Mouse (Mus musculus): ENCODE data around the gene Tmprss9. TPM values are rescaled to one million over a fixed set of nuclear protein-coding genes. Genes with fewer than 3 reads are reported as not detected.

Tmprss9 gene
- polyA plus RNA-seq, 1 experiment from 2014 or later, result 0.04 TPM

GRCm38 (mm10) chr10:80946684-80947437, 75.2 kb downstream of the Tmprss9 start:
- peaks cover 43% of the 10 kb centered on the region for H3K4me1 ChIP-seq
- H3K9me3 ChIP-seq (replicated peaks), result no peaks in the 10 kb centered on the region
- H3K27ac ChIP-seq, result no peak overlapping the region
- H3K36me3 ChIP-seq, result no peaks in the 10 kb centered on the region
- H3K4me3 ChIP-seq, result no peak overlapping the region
- H3K4me2 ChIP-seq, result no peak overlapping the region
- H3K27me3 ChIP-seq (replicated peaks), result peaks cover 21% of the 10 kb centered on the region; the same call in 1 of the 2 replicates
- 57% methylated on average over 14 of the region's 14 CpGs for WGBS (ENCODE audit: insufficient replicate concordance)
- ATAC-seq, result no peak
- no peak overlapping the region for H3K9ac ChIP-seq

DNA sequence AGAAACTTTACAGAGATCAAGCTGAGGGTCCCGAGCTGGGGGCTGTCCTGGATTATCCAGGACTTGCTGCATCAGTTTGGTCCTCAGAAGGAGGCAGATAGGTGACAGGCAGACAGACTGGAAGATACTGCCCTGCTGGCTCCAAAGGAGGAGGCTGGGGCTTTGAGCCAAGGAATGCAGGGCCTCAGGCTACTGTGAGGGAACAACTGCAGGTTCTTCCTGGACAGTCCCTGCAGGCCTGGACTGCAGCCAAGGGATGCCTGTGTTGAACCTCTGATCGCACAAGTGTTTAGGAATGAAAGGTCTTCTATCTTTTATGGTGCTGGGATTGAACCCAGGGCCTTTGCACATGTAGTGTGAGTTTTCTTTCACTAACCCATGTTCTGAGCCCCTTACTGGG, 76.2 kb downstream of the Tmprss9 start:
- no peak for ATAC-seq
- Histone ChIP-seq H3K27me3 (replicated peaks) (peaks cover 21% of the 10 kb centered on the region), H3K9me3 (replicated peaks) (no peaks in the 10 kb centered on the region), H3K4me2 (no peak overlapping the region), H3K27ac (no peak overlapping the region), H3K4me1 (peaks cover 42% of the 10 kb centered on the region), H3K4me3 (no peak overlapping the region), H3K36me3 (no peaks in the 10 kb centered on the region), H3K9ac (no peak overlapping the region)
- 63% methylated on average over 2 of the region's 2 CpGs for WGBS (ENCODE audit: insufficient replicate concordance)

GRCm38 (mm10) chr10:80948570-80948969, 76.9 kb downstream of the Tmprss9 start:
- H3K9me3 ChIP-seq (replicated peaks), result no peaks in the 10 kb centered on the region
- 15% methylated on average over 6 of the region's 6 CpGs for WGBS (ENCODE audit: insufficient replicate concordance)
- no peak; the same call in 1 of the 2 replicates for ATAC-seq
- no peaks in the 10 kb centered on the region for H3K36me3 ChIP-seq
- no peak overlapping the region for H3K4me3 ChIP-seq
- H3K27ac ChIP-seq, result no peak overlapping the region
- H3K4me2 ChIP-seq, result no peak overlapping the region
- H3K27me3 ChIP-seq (replicated peaks), result peaks cover 17% of the 10 kb centered on the region
- no peak overlapping the region for H3K9ac ChIP-seq
- peaks cover 41% of the 10 kb centered on the region for H3K4me1 ChIP-seq

DNA sequence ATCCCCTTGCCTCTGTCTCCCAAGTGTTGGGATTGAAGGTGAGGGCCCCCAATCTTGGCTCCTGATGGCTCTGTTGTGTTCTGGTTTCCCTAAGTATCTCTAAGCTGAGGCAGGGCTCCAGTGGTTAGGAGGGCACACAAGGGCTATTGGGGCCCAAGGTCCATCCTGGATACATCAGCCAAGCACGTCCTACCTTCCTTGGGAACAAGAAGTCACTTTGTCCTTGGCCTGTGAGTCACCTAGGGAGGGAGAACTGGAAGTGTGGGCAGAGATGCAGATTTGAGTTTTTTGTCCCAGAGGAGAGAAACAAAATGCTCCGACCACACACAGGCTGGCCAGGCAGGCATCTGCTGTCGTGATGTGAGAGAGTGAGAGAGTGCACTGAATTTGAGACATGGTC, 77.4 kb downstream of the Tmprss9 start:
- Histone ChIP-seq H3K4me1 (peaks cover 41% of the 10 kb centered on the region), H3K36me3 (no peaks in the 10 kb centered on the region), H3K27me3 (replicated peaks) (peaks cover 15% of the 10 kb centered on the region), H3K4me2 (no peak overlapping the region), H3K27ac (no peak overlapping the region), H3K9ac (no peak overlapping the region), H3K9me3 (replicated peaks) (no peaks in the 10 kb centered on the region), H3K4me3 (no peak overlapping the region)
- 59% methylated on average over 3 of the region's 3 CpGs for WGBS (ENCODE audit: insufficient replicate concordance)
- no peak for ATAC-seq

MicroRNA genes within 50 kb of the gene (microRNA counts, 519-probe panel; counts per million panel counts)
- microRNA mmu-miR-1982, result 582 counts per million, percentile 70 among the panel's probes with 10 or more counts

Small RNA genes within 50 kb of the gene (microRNA-seq; reads per million reads assigned to microRNA genes)
- 3.5 reads per million, percentile 2 among the genes with 10 or more reads in this experiment for gene Mir1982

Other genes starting within 250 kb of the Tmprss9 start
- 106 TPM in 2 replicates for gene Csnk1g2, start 249.0 kb upstream of the Tmprss9 start, polyA plus RNA-seq (2016; fragmentation: Nextera tagmentation; extraction: Ambion mirVana)
- gene Btbd2, start 214.8 kb upstream of the Tmprss9 start, polyA plus RNA-seq (2016; fragmentation: Nextera tagmentation; extraction: Ambion mirVana), result 26.0 and 27.3 TPM in 2 replicates
- gene Mknk2, start 193.7 kb upstream of the Tmprss9 start, polyA plus RNA-seq (2016; fragmentation: Nextera tagmentation; extraction: Ambion mirVana), result 124 and 125 TPM in 2 replicates
- gene Mob3a, start 169.9 kb upstream of the Tmprss9 start, polyA plus RNA-seq (2016; fragmentation: Nextera tagmentation; extraction: Ambion mirVana), result 43.9 and 45.3 TPM in 2 replicates
- gene Izumo4, start 169.7 kb upstream of the Tmprss9 start, polyA plus RNA-seq (2016; fragmentation: Nextera tagmentation; extraction: Ambion mirVana), result 10.1 and 10.6 TPM in 2 replicates
- gene Ap3d1, start 129.6 kb upstream of the Tmprss9 start, polyA plus RNA-seq (2016; fragmentation: Nextera tagmentation; extraction: Ambion mirVana), result 36.5 and 38.2 TPM in 2 replicates
- gene Dot1l, start 116.6 kb upstream of the Tmprss9 start, polyA plus RNA-seq (2016; fragmentation: Nextera tagmentation; extraction: Ambion mirVana), result 15.7 TPM in 2 replicates
- gene Sf3a2, start 73.7 kb upstream of the Tmprss9 start, polyA plus RNA-seq (2016; fragmentation: Nextera tagmentation; extraction: Ambion mirVana), result 53.5 and 54.1 TPM in 2 replicates
- gene Plekhj1, start 73.2 kb upstream of the Tmprss9 start, polyA plus RNA-seq (2016; fragmentation: Nextera tagmentation; extraction: Ambion mirVana), result 134 and 137 TPM in 2 replicates
- gene Amh, start 66.6 kb upstream of the Tmprss9 start, polyA plus RNA-seq (2016; fragmentation: Nextera tagmentation; extraction: Ambion mirVana), result 0.07 TPM in 1 of 2 replicates, not detected in the other
- 0.18 and 0.46 TPM in 2 replicates for gene Jsrp1, start 58.4 kb upstream of the Tmprss9 start, polyA plus RNA-seq (2016; fragmentation: Nextera tagmentation; extraction: Ambion mirVana)
- gene Oaz1, start 45.2 kb upstream of the Tmprss9 start, polyA plus RNA-seq (2016; fragmentation: Nextera tagmentation; extraction: Ambion mirVana), result 1,528 and 1,635 TPM in 2 replicates
- gene Lingo3, start 27.8 kb upstream of the Tmprss9 start, polyA plus RNA-seq (2016; fragmentation: Nextera tagmentation; extraction: Ambion mirVana), result not detected in 2 replicates
- gene Lsm7, start 16.6 kb upstream of the Tmprss9 start, polyA plus RNA-seq (2016; fragmentation: Nextera tagmentation; extraction: Ambion mirVana), result 235 and 245 TPM in 2 replicates
- 66.1 and 70.5 TPM in 2 replicates for gene Sppl2b, start 16.6 kb upstream of the Tmprss9 start, polyA plus RNA-seq (2016; fragmentation: Nextera tagmentation; extraction: Ambion mirVana)
- gene Timm13, start 29.1 kb downstream of the Tmprss9 start, polyA plus RNA-seq (2016; fragmentation: Nextera tagmentation; extraction: Ambion mirVana), result 271 and 301 TPM in 2 replicates
- gene Lmnb2, start 46.4 kb downstream of the Tmprss9 start, polyA plus RNA-seq (2016; fragmentation: Nextera tagmentation; extraction: Ambion mirVana), result 23.1 and 23.6 TPM in 2 replicates
- gene Gadd45b, start 58.2 kb downstream of the Tmprss9 start, polyA plus RNA-seq (2016; fragmentation: Nextera tagmentation; extraction: Ambion mirVana), result 1.6 and 2.0 TPM in 2 replicates
- gene Gng7, start 143.1 kb downstream of the Tmprss9 start, polyA plus RNA-seq (2016; fragmentation: Nextera tagmentation; extraction: Ambion mirVana), result 0.80 and 0.81 TPM in 2 replicates
- not detected in 2 replicates for gene Diras1, start 153.8 kb downstream of the Tmprss9 start, polyA plus RNA-seq (2016; fragmentation: Nextera tagmentation; extraction: Ambion mirVana)
- 7.1 and 7.9 TPM in 2 replicates for gene Slc39a3, start 165.6 kb downstream of the Tmprss9 start, polyA plus RNA-seq (2016; fragmentation: Nextera tagmentation; extraction: Ambion mirVana)
- 89.2 and 91.3 TPM in 2 replicates for gene Sgta, start 188.3 kb downstream of the Tmprss9 start, polyA plus RNA-seq (2016; fragmentation: Nextera tagmentation; extraction: Ambion mirVana)
- gene Thop1, start 198.2 kb downstream of the Tmprss9 start, polyA plus RNA-seq (2016; fragmentation: Nextera tagmentation; extraction: Ambion mirVana), result 48.5 and 50.8 TPM in 2 replicates
- 17.3 and 17.8 TPM in 2 replicates for gene Creb3l3, start 227.0 kb downstream of the Tmprss9 start, polyA plus RNA-seq (2016; fragmentation: Nextera tagmentation; extraction: Ambion mirVana)
- gene Map2k2, start 234.1 kb downstream of the Tmprss9 start, polyA plus RNA-seq (2016; fragmentation: Nextera tagmentation; extraction: Ambion mirVana), result 167 and 168 TPM in 2 replicates